ENCODE assay signal across 20 mouse cellular contexts in genomic region chr3:16007827-16008226, GRCm38 (mm10). TPM values are rescaled to one million over a fixed set of nuclear protein-coding genes. Genes with fewer than 3 reads are reported as not detected.
"Had no signal": no experiment of that assay in that cellular context is flagged by ENCODE, and none has a peak within 500 bp of the region (broad histone marks: within the 10 kb centered on the region; RNA-seq: fewer than 3 reads in every experiment).

No protein-coding gene starts in this region.

- H3K4me1 ChIP-seq: liver, embryonic 12.5 days; midbrain, embryonic 12.5 days; neural tube, embryonic 12.5 days had no signal

- DNase-seq: kidney, adult 9 months; kidney, postnatal 36 days; layer of hippocampus, adult 9-11 months; layer of hippocampus, postnatal 36 days; left cerebral cortex, postnatal 4 days; retina, postnatal 1 day; right cerebral cortex, postnatal 4 days; thymus, postnatal 36 days had no signal

- H3K4me3 ChIP-seq: liver, embryonic 12.5 days; midbrain, embryonic 12.5 days; neural tube, embryonic 12.5 days had no signal

- H3K9me3 ChIP-seq: liver, embryonic 12.5 days; midbrain, embryonic 12.5 days; neural tube, embryonic 12.5 days had no signal

- H3K27ac ChIP-seq: kidney, postnatal 0 days; liver, embryonic 12.5 days; midbrain, embryonic 12.5 days; neural tube, embryonic 12.5 days had no signal

- ATAC-seq: inflammation-experienced regulatory T-cells, adult 6 months; intestine, postnatal 0 days; liver, embryonic 12.5 days had no signal

- H3K9ac ChIP-seq: liver, embryonic 12.5 days; midbrain, embryonic 12.5 days; neural tube, embryonic 12.5 days had no signal

- H3K27me3 ChIP-seq: liver, embryonic 12.5 days; midbrain, embryonic 12.5 days; neural tube, embryonic 12.5 days had no signal

- H3K36me3 ChIP-seq: liver, embryonic 12.5 days; midbrain, embryonic 12.5 days; neural tube, embryonic 12.5 days had no signal

- H3K4me2 ChIP-seq: liver, embryonic 12.5 days; midbrain, embryonic 12.5 days; neural tube, embryonic 12.5 days had no signal

RNA-seq across cellular contexts. Expression of gene Gm5150, which starts 1.6 kb away (rescaled TPM):
- total RNA-seq: layer of hippocampus, adult 18-20 months; layer of hippocampus, postnatal 36 days; left cerebral cortex, adult 8-10 months; left cerebral cortex, postnatal 4 days; megakaryocyte-erythroid progenitor cell, adult 5-6 weeks had no signal
- polyA plus RNA-seq: limb, embryonic 14.5 days; lung, embryonic 16.5 days; midbrain, embryonic 12.5 days; midbrain, postnatal 0 days; neural tube, embryonic 12.5 days had no signal
